Mouse (Mus musculus): ENCODE data around the gene S1pr2. TPM values are rescaled to one million over a fixed set of nuclear protein-coding genes. Genes with fewer than 3 reads are reported as not detected.
A peak's percentile ranks its signal among the peaks of the same experiment; 100 is the strongest.

S1pr2 gene
- polyA plus RNA-seq, 1 experiment: 6.0 TPM

DNA sequence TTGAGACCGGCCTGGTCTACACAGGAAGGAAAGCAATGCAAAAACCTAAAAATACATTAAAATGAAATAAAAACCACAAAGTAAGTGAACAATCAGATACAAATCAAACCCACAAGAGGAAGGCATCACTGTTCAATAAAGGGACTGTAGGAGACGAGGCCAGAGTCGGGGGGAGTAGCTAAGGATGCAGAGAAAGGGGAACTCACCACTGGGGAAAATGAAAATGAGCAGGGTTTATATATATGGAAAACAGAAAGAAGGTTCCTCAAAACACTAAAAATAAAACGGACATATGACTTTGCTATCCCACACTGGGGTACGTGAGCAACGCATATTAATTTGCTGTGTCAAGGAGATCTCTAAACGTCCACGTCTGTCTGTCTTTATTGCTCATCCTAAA, 20.5 kb upstream of the S1pr2 start:
- DNase-seq (ENCODE audit: low read depth): no peak
- TF ChIP-seq CTCF (IDR thresholded peaks at IDR 0.05; ENCODE audit: borderline replicate concordance, extremely low read depth, insufficient read depth, insufficient read length) (no peak), POLR2A (IDR thresholded peaks at IDR 0.05; ENCODE audit: borderline replicate concordance, extremely low read depth, insufficient read depth, insufficient read length, poor library complexity, severe bottlenecking) (no peak)

DNA sequence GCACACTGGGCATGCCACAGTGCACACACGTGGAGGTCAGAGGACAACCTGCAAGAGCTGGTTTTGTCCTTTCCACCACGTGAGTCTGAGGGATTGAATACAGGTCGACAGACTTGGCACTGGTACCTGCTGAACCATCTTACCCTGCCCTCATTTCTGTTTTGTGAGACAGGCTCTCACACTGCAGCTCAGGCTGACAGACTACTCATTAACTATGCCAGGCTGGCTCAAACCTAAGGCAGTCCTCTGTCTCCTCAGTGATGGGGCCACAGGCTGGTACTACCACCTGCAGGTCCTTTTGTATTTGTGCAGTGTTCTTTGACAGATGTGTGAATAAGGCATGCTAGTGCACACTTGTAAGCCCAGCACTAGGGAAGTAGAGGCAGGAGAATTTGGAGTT, 18.5 kb upstream of the S1pr2 start:
- no peak for TF ChIP-seq POLR2A (IDR thresholded peaks at IDR 0.05; ENCODE audit: borderline replicate concordance, extremely low read depth, insufficient read depth, insufficient read length, poor library complexity, severe bottlenecking)
- TF ChIP-seq CTCF (IDR thresholded peaks at IDR 0.05; ENCODE audit: borderline replicate concordance, extremely low read depth, insufficient read depth, insufficient read length): no peak
- no peak for DNase-seq (ENCODE audit: low read depth)

- no peak for TF ChIP-seq POLR2A (IDR thresholded peaks at IDR 0.05; ENCODE audit: borderline replicate concordance, extremely low read depth, insufficient read depth, insufficient read length, poor library complexity, severe bottlenecking)
- TF ChIP-seq CTCF (IDR thresholded peaks at IDR 0.05; ENCODE audit: borderline replicate concordance, extremely low read depth, insufficient read depth, insufficient read length): no peak
- no peak for DNase-seq (ENCODE audit: low read depth)
Observed at GRCm38 (mm10) chr9:20993165-20993898, 16.8 kb upstream of the S1pr2 start.

- TF ChIP-seq CTCF (IDR thresholded peaks at IDR 0.05; ENCODE audit: borderline replicate concordance, extremely low read depth, insufficient read depth, insufficient read length) (no peak), POLR2A (IDR thresholded peaks at IDR 0.05; ENCODE audit: borderline replicate concordance, extremely low read depth, insufficient read depth, insufficient read length, poor library complexity, severe bottlenecking) (no peak)
- no peak for DNase-seq (ENCODE audit: low read depth)
Observed at GRCm38 (mm10) chr9:20991587-20991986, 15.0 kb upstream of the S1pr2 start.

- TF ChIP-seq CTCF (IDR thresholded peaks at IDR 0.05; ENCODE audit: borderline replicate concordance, extremely low read depth, insufficient read depth, insufficient read length) (no peak), POLR2A (IDR thresholded peaks at IDR 0.05; ENCODE audit: borderline replicate concordance, extremely low read depth, insufficient read depth, insufficient read length, poor library complexity, severe bottlenecking) (no peak)
- no peak for DNase-seq (ENCODE audit: low read depth)
Observed at GRCm38 (mm10) chr9:20990861-20991260, 14.3 kb upstream of the S1pr2 start.

DNA sequence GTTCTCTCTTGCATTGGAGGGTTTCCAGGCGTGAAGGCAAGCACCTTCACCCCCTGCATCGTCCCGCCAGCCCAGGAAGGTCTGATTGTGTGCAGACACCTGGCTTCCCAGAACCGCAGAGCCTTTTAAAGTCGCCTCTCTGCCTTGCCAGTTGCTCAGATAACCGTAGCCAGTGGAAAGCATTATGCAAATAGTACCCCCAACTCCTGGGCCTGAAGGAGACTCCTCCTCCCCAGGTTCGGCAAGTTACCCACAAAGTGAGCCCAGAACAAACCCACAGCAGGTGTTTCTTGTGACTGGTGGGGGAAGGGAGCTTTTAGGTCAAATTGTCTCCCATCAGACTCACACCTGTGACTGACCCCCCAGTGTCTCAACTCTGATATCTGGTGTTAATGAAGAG, 11.4 kb upstream of the S1pr2 start:
- TF ChIP-seq CTCF (IDR thresholded peaks at IDR 0.05; ENCODE audit: borderline replicate concordance, extremely low read depth, insufficient read depth, insufficient read length) (no peak), POLR2A (IDR thresholded peaks at IDR 0.05; ENCODE audit: borderline replicate concordance, extremely low read depth, insufficient read depth, insufficient read length, poor library complexity, severe bottlenecking) (no peak)
- no peak for DNase-seq (ENCODE audit: low read depth)

DNA sequence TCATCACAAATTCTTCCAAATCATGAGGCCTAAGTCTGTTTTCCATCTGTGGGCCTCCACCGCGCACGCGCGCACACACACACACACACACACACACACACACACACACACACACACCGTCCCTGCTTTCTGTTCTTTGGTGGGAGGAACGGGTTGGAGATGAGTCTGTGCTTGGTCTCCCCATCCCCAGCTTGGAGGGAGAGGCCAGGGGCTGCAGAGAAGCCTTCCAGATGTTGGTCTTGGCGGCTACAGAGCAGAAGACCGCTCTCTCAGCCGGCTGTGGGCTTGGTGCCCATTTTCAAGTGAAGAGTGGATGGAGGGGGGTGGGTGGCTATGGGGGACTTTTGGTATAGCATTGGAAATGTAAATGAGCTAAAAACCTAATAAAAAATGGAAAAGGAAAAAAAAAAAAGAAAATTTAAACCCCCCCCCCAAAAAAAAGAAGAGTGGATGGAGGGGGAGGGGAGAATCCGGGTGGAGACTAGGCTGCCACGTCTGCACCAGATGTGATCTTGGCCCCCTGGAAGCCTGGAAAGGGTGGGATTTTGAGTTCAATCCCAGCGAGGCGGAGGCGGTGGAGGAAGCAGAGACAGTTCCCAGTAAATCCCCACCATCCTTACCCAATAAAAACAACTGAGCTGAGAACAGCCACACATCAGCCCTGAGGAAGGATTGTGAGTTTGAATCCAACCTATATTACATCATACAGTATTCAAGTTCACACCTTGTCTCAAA, 10.5 kb upstream of the S1pr2 start:
- TF ChIP-seq POLR2A (IDR thresholded peaks at IDR 0.05; ENCODE audit: borderline replicate concordance, extremely low read depth, insufficient read depth, insufficient read length, poor library complexity, severe bottlenecking): no peak
- no peak for TF ChIP-seq CTCF (IDR thresholded peaks at IDR 0.05; ENCODE audit: borderline replicate concordance, extremely low read depth, insufficient read depth, insufficient read length)

DNA sequence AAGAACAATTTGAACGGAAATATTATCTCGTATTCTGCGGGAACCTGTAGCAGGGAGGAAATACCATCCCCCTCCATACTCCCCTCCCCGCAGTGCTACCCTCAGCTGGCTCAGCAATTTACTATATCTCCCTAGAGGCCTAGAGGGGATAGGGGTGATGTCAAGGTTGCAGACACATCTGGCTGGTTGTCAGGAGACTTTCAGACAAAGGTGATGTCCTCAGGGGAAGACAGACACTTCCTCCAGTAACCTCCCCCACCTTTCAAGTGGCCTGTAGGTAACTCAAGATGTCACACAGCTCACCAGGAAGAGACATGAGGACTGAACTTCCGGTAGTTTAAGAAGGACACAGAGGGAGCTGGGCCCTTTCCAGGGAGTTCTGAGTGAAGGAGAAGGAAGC, 6.6 kb upstream of the S1pr2 start:
- no peak for DNase-seq (ENCODE audit: low read depth)
- no peak for TF ChIP-seq CTCF (IDR thresholded peaks at IDR 0.05; ENCODE audit: borderline replicate concordance, extremely low read depth, insufficient read depth, insufficient read length)
- TF ChIP-seq POLR2A (IDR thresholded peaks at IDR 0.05; ENCODE audit: borderline replicate concordance, extremely low read depth, insufficient read depth, insufficient read length, poor library complexity, severe bottlenecking): no peak

More for the DNA sequence above, 10.5 kb upstream of the S1pr2 start:
- peak; percentile 14 for DNase-seq (ENCODE audit: low read depth)

DNA sequence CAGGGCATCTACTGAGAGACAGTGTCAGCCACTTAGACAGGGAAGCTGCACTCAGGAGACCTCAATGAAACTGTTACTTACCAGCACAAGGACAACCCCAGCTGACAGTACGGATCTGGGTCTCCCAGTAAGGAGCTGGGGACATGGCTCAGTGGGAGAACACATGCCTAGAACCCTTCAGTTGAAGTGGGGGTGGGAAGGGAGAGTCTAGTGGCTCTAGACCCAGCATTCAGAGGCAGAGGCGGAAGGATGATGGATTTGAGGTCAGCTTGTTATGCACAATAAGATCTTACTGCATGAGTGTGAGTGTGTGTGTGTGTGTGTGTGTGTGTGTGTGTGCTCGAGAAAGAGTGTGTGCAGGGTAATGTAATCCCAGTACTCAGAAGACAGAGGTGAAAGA, 5.6 kb upstream of the S1pr2 start:
- no peak for TF ChIP-seq POLR2A (IDR thresholded peaks at IDR 0.05; ENCODE audit: borderline replicate concordance, extremely low read depth, insufficient read depth, insufficient read length, poor library complexity, severe bottlenecking)
- no peak for TF ChIP-seq CTCF (IDR thresholded peaks at IDR 0.05; ENCODE audit: borderline replicate concordance, extremely low read depth, insufficient read depth, insufficient read length)

GRCm38 (mm10) chr9:20979769-20980168, 3.2 kb upstream of the S1pr2 start:
- TF ChIP-seq CTCF (IDR thresholded peaks at IDR 0.05; ENCODE audit: borderline replicate concordance, extremely low read depth, insufficient read depth, insufficient read length) (no peak), POLR2A (IDR thresholded peaks at IDR 0.05; ENCODE audit: borderline replicate concordance, extremely low read depth, insufficient read depth, insufficient read length, poor library complexity, severe bottlenecking) (no peak)
- no peak for DNase-seq (ENCODE audit: low read depth)

More for the DNA sequence above, 5.6 kb upstream of the S1pr2 start:
- DNase-seq (ENCODE audit: low read depth): no peak

GRCm38 (mm10) chr9:20979181-20979580, 2.6 kb upstream of the S1pr2 start:
- DNase-seq (ENCODE audit: low read depth): no peak
- TF ChIP-seq CTCF (IDR thresholded peaks at IDR 0.05; ENCODE audit: borderline replicate concordance, extremely low read depth, insufficient read depth, insufficient read length) (no peak), POLR2A (IDR thresholded peaks at IDR 0.05; ENCODE audit: borderline replicate concordance, extremely low read depth, insufficient read depth, insufficient read length, poor library complexity, severe bottlenecking) (no peak)
